Mouse (Mus musculus): ENCODE measurements around the gene Rgs6. TPM values are rescaled to one million over a fixed set of nuclear protein-coding genes. Genes with fewer than 3 reads are reported as not detected.

Gene Rgs6
- polyA plus RNA-seq, 1 experiment from 2014 or later: 1.5 TPM

DNA sequence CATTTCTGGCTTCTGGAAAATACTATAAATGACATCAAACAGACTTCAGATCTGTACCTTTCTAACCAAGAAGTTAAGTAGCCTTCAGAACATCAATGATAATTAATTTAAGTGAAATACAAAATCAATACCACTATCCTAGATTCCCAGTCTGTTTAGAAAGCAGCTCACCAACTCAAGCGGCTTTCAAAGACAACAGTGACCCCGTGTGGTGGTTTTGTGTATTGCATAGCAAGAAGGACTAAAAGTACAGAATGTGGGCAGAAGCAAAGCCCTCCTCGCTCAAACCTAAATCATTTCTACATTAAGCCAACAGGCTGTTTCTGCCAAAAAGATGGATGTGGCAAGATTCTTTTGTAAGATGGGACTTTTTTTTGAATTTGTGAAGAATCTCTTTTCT, 429.9 kb downstream of the Rgs6 start:
- Histone ChIP-seq H3K27me3 (ENCODE audit: control insufficient read depth, insufficient read depth, low read length) (no peaks in the 10 kb centered on the region), H3K4me1 (replicated peaks; ENCODE audit: control insufficient read depth, insufficient read depth) (no peaks in the 10 kb centered on the region), H3K27ac (replicated peaks) (no peak overlapping the region), H3K36me3 (ENCODE audit: control insufficient read depth, insufficient read depth, low read length) (no peaks in the 10 kb centered on the region), H3K9me3 (ENCODE audit: control insufficient read depth, low read length) (no peaks in the 10 kb centered on the region), H3K9ac (ENCODE audit: low read length) (no peak overlapping the region), H3K4me2 (replicated peaks; ENCODE audit: low read depth) (no peak overlapping the region), H3K4me3 (ENCODE audit: low read depth, low read length) (no peak overlapping the region)
- WGBS: 2% methylated on average over 3 of the region's 3 CpGs
- DNase-seq (ENCODE audit: low spot score) (peak; percentile 82), ATAC-seq (ENCODE audit: low FRiP score, low TSS enrichment) (no peak)
- TF ChIP-seq EP300 (optimal IDR thresholded peaks at IDR 0.05): no peak
- TF ChIP-seq CTCF (IDR thresholded peaks at IDR 0.05; ENCODE audit: low read depth): peak; percentile 97

- no peaks in the 10 kb centered on the region for H3K9me3 ChIP-seq (ENCODE audit: control insufficient read depth, low read length)
- no peaks in the 10 kb centered on the region for H3K27me3 ChIP-seq (ENCODE audit: control insufficient read depth, insufficient read depth, low read length)
- no peaks in the 10 kb centered on the region for H3K36me3 ChIP-seq (ENCODE audit: control insufficient read depth, insufficient read depth, low read length)
- WGBS: 44% methylated on average over 3 of the region's 3 CpGs
- ATAC-seq (ENCODE audit: low FRiP score, low TSS enrichment) (no peak), DNase-seq (ENCODE audit: low spot score) (no peak)
- H3K9ac ChIP-seq (ENCODE audit: low read length): no peak overlapping the region
- no peaks in the 10 kb centered on the region for H3K4me1 ChIP-seq (replicated peaks; ENCODE audit: control insufficient read depth, insufficient read depth)
- no peak overlapping the region for H3K4me2 ChIP-seq (replicated peaks; ENCODE audit: low read depth)
- H3K4me3 ChIP-seq (ENCODE audit: low read depth, low read length): no peak overlapping the region
- H3K27ac ChIP-seq (replicated peaks): no peak overlapping the region
- TF ChIP-seq EP300 (optimal IDR thresholded peaks at IDR 0.05) (no peak), CTCF (IDR thresholded peaks at IDR 0.05; ENCODE audit: low read depth) (peak; percentile 43)
These were observed 438.9 kb downstream of the Rgs6 start for GRCm38 (mm10) chr12:83026985-83027384.

DNA sequence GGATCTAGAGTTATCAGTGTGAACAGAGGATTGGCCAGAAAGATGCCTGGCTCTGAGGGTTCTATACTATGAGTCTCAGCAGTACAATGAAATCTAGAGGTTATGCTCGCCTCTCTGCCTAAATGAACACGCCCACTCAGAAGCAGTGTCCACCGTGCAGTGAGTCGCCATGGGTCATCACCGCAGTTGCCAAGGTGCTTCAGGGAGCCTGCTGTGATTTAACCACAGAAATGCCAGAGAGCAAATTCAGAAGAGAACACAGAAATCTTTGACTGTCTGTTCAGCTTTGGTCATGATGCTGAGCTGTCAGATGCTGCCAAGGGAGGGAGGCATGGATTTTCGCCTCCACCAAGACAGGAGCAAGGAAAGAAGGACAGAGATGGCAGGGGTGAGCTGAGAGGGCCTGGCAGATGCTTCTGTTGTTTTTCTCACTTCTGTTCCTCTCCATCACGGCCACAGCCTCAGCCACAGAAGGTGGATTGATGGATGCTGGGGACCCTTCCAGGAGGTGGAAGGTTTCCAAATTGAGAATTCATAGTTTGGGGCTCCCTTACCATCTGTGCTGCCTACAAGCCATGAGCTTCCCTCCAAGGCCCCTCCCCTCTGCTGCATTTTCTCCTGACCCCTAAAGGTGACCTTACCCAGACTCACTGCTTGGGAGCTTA, 445.2 kb downstream of the Rgs6 start:
- no peak for ATAC-seq (ENCODE audit: low FRiP score, low TSS enrichment)
- Histone ChIP-seq H3K4me3 (ENCODE audit: low read depth, low read length) (no peak overlapping the region), H3K4me2 (replicated peaks; ENCODE audit: low read depth) (no peak overlapping the region), H3K9ac (ENCODE audit: low read length) (no peak overlapping the region), H3K27ac (replicated peaks) (no peak overlapping the region), H3K27me3 (ENCODE audit: control insufficient read depth, insufficient read depth, low read length) (no peaks in the 10 kb centered on the region), H3K4me1 (replicated peaks; ENCODE audit: control insufficient read depth, insufficient read depth) (no peaks in the 10 kb centered on the region), H3K9me3 (ENCODE audit: control insufficient read depth, low read length) (no peaks in the 10 kb centered on the region), H3K36me3 (ENCODE audit: control insufficient read depth, insufficient read depth, low read length) (no peaks in the 10 kb centered on the region)
- TF ChIP-seq EP300 (optimal IDR thresholded peaks at IDR 0.05): no peak
- TF ChIP-seq CTCF (IDR thresholded peaks at IDR 0.05; ENCODE audit: low read depth): no peak
- no peak for DNase-seq (ENCODE audit: low spot score)
- 60% methylated on average over 7 of the region's 7 CpGs for WGBS

GRCm38 (mm10) chr12:83034859-83035569, 446.9 kb downstream of the Rgs6 start:
- Histone ChIP-seq H3K4me2 (replicated peaks; ENCODE audit: low read depth) (no peak overlapping the region), H3K27me3 (ENCODE audit: control insufficient read depth, insufficient read depth, low read length) (no peaks in the 10 kb centered on the region), H3K27ac (replicated peaks) (peak overlapping the region; percentile 70), H3K36me3 (ENCODE audit: control insufficient read depth, insufficient read depth, low read length) (no peaks in the 10 kb centered on the region), H3K4me3 (ENCODE audit: low read depth, low read length) (no peak overlapping the region), H3K4me1 (replicated peaks; ENCODE audit: control insufficient read depth, insufficient read depth) (no peaks in the 10 kb centered on the region), H3K9me3 (ENCODE audit: control insufficient read depth, low read length) (no peaks in the 10 kb centered on the region), H3K9ac (ENCODE audit: low read length) (no peak overlapping the region)
- ATAC-seq (ENCODE audit: low FRiP score, low TSS enrichment) (peak; percentile 63; the same call in 1 of the 2 replicates), DNase-seq (ENCODE audit: low spot score) (no peak)
- TF ChIP-seq EP300 (optimal IDR thresholded peaks at IDR 0.05) (peak; percentile 39), CTCF (IDR thresholded peaks at IDR 0.05; ENCODE audit: low read depth) (no peak)
- WGBS: 68% methylated on average over 3 of the region's 3 CpGs

- no peaks in the 10 kb centered on the region for H3K36me3 ChIP-seq (ENCODE audit: control insufficient read depth, insufficient read depth, low read length)
- no peaks in the 10 kb centered on the region for H3K4me1 ChIP-seq (replicated peaks; ENCODE audit: control insufficient read depth, insufficient read depth)
- H3K4me2 ChIP-seq (replicated peaks; ENCODE audit: low read depth): no peak overlapping the region
- ATAC-seq (ENCODE audit: low FRiP score, low TSS enrichment) (no peak), DNase-seq (ENCODE audit: low spot score) (no peak)
- WGBS: 67% methylated on average over 25 of the region's 25 CpGs
- no peak overlapping the region for H3K9ac ChIP-seq (ENCODE audit: low read length)
- H3K27ac ChIP-seq (replicated peaks): no peak overlapping the region
- no peaks in the 10 kb centered on the region for H3K9me3 ChIP-seq (ENCODE audit: control insufficient read depth, low read length)
- no peak for TF ChIP-seq CTCF (IDR thresholded peaks at IDR 0.05; ENCODE audit: low read depth)
- TF ChIP-seq EP300 (optimal IDR thresholded peaks at IDR 0.05): no peak
- H3K4me3 ChIP-seq (ENCODE audit: low read depth, low read length): no peak overlapping the region
- no peaks in the 10 kb centered on the region for H3K27me3 ChIP-seq (ENCODE audit: control insufficient read depth, insufficient read depth, low read length)
These were observed 449.9 kb downstream of the Rgs6 start for GRCm38 (mm10) chr12:83037798-83038560.

Data from stomach, postnatal 0 days (tissue).